Mouse (Mus musculus) embryo, embryonic 9.5 days (tissue): ENCODE data around the gene Prkca.

Source experiments
- DNase-seq: peaks from one replicate; pipeline ENCODE4 v3.0.0-alpha.2; 2017; ENCODE audit errors: extremely low spot score

Prkca gene

DNA sequence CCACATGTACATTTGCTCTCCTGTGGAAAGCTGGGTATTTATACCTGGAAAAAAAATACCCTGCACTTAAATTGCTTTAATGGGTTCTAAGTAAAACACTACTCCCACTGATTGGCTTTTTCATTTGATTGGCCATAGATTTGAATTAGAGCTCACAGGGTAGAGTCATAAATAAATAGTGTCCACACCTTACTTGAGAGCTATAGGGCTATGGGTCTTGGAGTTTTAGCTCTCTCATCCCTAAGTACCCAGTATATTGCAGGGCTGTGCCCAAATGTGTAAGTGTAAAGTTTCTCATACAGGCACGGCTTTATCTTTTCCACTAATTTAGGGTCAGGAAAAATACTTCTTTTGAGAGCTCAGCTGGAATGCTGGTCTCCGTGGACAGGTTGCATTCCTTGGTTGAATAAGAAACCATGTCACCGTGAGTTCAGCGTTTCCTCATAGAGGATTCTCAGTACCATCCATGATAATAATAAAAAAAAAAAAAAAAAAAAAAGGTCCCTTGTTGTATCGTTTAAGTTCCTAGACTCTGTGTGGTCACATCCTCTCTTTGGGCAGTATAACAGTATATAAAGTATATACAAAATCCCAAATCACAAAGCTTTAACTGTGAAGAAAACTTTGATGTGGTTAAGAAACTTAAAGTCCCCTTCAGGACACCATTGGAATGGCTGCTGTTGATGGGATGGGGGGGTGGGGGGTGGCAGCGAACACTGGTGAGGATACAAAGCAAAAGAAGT, 82.8 kb downstream of the Prkca start:
- DNase-seq: no peak

- no peak for DNase-seq
These were observed 84.3 kb downstream of the Prkca start for GRCm38 (mm10) chr11:108259391-108259790.

GRCm38 (mm10) chr11:108258811-108259266, 84.9 kb downstream of the Prkca start:
- no peak for DNase-seq

DNA sequence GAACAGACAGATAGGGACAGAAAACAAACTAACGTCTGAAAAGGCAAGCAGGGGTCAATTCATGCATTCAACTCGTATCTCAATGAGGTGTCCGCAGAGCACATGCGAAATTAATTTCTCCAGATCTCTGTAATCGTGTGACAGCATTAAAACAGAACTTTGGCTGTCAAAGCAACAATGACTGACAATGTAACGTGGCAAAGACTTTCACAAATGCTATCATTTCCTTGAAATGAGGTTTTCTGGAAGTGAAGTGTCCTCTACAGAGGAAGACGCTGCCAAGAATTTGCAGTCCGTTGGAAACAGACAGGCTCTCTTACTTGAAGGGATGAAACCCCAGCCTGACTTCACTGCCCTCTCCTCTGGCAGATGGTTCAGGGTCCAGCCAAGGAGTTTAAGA, 85.8 kb downstream of the Prkca start:
- DNase-seq: no peak

DNA sequence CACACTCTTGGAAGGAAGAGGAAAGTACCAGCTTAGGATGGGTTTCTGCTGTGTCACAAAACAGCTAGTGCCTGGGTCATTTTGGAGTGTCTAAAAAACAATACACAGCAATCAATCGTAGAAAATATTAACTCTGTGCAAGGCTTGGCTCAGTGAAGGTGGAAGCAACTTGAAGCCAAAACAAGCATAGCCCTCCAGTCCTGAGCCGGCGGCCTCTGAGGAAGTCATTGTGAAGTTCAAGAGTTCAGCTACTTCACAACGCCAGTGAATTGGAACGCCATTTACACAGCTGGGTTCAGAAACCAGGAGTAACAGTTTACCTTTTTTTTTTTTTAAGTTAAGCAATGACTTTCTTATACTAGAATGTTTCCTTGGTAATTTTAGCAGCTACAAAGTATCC, 89.0 kb downstream of the Prkca start:
- DNase-seq: no peak

GRCm38 (mm10) chr11:108251924-108252775, 91.6 kb downstream of the Prkca start:
- no peak for DNase-seq

DNA sequence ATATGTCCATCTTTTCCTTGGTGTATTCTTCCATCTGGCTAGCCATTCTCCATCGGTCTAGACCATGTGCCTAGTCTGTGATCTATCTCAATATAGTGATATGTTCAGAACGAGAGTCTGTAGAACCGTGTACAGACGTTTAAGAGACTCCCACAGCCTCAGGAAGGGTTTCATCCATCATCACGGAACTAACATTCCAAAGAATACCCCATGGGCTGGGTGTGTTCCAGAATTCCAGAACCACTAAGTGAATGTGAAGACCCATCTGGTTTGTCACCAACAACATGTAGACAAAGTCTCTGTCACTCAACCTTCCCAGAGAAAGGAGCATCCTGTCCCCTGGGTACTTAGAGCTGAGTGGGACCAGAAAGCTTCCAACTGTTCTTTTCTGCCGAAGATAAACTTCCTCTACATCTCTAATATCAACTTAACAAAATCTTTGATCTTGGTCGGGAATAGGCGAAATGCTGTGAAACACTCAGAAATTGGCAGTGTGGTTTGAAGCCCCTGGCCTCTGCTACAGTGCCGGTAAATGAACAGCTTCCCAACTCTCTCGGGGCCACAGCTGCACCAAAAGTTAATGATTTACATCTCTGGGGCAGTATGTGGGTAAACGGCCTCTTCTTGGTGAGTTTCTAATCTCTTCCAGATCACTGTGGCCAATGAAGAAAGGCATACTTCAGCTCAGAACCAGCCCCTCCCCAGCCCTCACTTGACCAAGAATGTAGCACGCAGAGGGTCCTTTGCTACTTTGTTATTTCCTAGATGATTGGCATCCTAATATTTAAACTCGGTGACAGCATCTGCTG, 92.7 kb downstream of the Prkca start:
- DNase-seq: no peak

- DNase-seq: no peak
These were observed 93.5 kb downstream of the Prkca start for GRCm38 (mm10) chr11:108250146-108250635.

DNA sequence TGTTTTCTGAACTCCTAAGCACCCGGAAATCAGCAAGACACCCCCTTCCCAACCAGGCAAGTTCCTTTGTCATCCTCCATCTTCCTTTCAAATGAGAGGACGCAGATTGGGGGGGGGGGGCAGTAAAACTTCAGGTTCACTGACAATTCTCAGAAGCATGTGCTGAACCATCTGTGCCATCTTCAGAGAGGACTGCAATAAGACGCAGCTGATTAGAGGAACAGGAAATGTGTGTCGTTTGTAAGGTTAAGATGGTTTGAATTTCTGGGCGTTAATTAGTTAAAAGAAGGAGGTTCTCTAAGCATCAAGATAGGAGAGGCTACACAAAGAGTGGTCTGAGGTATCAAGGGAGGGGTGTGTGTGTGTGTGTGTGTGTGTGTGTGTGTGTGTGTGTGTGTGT, 94.2 kb downstream of the Prkca start:
- DNase-seq: no peak

- DNase-seq: no peak
These were observed 94.7 kb downstream of the Prkca start for GRCm38 (mm10) chr11:108249047-108249403.

DNA sequence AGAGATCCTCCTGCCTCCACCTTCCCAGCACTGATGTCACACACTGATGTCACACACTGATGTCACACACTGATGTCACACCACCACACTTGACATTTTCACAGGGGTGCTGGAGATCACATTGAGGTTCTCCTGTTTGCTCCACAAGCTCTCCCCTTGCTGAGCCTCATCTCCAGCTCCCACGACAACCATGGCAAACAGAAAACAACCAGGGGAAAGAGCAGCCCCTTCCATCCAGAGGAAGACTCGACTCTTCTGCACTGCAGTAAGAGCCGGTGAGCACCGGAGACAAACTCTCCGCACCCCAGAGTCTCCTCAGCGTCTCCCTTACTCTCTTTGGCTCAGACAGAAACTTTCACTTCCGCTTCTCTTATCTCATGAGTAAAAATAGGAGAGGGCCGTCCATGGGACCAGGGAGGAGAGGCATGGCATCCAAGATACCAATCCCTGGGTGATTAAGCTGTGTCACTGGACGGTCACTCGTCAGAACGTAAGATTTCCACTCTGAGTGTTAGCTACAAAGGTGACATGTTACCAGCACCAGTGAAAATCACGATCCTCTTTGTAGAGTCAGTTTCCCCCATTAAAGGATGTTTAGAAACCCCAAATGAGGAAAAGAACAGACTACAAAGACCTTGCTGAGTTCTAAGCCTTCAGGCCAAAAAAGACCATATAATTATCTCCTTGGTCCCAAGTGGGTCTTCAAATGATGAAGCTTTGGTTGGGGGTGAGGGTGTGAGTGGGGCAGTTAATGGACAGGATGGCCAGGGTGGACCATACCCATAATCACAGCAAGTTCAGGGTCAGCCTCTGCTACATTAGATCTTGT, 95.3 kb downstream of the Prkca start:
- DNase-seq: no peak

GRCm38 (mm10) chr11:108247121-108247863, 96.4 kb downstream of the Prkca start:
- DNase-seq: no peak

- no peak for DNase-seq
These were observed 97.4 kb downstream of the Prkca start for GRCm38 (mm10) chr11:108246267-108246702.

- no peak for DNase-seq
These were observed 99.5 kb downstream of the Prkca start for GRCm38 (mm10) chr11:108244241-108244640.

GRCm38 (mm10) chr11:108243633-108244032, 100.1 kb downstream of the Prkca start:
- no peak for DNase-seq

DNA sequence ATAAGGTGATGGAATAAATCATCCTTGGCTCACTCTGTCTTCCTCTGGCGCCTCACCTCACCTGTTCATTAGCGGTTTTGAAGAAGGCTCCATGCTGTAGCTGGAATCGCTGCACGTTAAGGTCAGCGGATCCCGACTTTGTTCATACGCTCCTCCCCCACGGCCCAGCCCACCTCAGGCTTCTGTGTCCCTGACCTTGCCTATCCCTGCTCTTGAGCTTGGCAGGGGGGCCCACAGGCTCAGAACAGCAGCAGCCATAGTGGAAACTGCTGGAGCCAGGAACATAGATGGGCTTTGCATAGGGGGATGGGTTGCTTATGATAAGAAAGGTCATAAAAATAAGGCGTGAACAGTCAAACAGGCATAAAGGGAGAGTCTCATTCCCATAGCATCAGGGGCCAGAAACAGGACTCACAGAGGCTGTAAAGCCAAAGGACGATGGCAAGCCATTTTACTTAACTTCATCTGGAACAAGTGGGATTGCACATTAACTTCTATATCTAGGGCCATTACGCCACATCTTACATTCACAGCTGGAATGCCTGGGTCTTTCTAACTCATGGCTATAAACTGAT, 102.7 kb downstream of the Prkca start:
- DNase-seq: no peak

DNA sequence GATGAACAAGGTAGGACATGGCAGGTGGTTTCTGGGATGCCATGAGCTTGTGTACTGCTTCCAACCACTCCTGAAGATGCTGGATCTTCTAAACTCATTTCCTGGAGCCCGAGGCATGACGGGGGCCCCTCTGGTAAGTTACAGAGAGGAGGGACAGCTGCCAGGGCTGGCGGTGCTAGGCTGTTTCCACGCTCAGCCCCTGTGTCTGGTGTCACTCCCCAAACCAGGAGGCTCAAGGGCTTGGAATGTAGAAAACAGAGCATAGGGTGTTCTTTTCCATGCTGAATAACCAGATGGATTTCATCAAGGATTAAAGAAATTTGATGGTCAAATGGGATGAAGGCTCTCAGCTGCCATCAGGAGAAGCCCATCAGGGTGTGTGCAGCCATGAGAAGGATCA, 104.6 kb downstream of the Prkca start:
- DNase-seq: no peak

- DNase-seq: no peak
These were observed 106.8 kb downstream of the Prkca start for GRCm38 (mm10) chr11:108236754-108237428.

DNA sequence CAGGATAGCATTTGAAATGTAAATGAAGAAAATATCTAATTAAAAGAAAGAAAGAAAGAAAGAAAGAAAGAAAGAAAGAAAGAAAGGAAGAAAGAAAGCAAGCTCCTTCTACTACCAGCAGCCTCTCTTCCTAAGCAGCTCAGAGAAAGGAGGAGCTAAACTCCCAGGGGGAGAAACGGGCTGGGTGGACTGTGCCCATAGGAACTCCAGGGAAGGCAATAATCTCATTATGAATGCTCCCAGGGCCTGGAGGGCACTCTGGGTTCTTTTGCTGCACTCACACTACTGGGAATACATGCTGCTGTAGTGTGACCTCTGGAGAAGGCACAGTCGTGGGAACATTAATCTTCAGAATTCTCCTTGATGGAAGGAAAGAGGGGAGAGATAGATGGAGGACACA, 107.5 kb downstream of the Prkca start:
- no peak for DNase-seq
